Mouse (Mus musculus) liver, postnatal 0 days (tissue): ENCODE results near the gene Syne3. TPM values are rescaled to one million over a fixed set of nuclear protein-coding genes. Genes with fewer than 3 reads are reported as not detected.

Experiments
- ATAC-seq: fragments of 200-750 bp; cut with Nextera tagmentation; 2 replicates; pipeline ENCODE4 v1.8.0; 2017; ENCODE audit warnings: mild to moderate bottlenecking, moderate library complexity
- DNase-seq: peaks from one replicate; pipeline ENCODE4 v3.0.0-alpha.2; 2016
- H3K27ac ChIP-seq: fragments of 300-500 bp; sonication (generic); 2 replicates; pipeline ENCODE4 v1.5.1; 2014; ENCODE audit warnings: antibody characterized with exemption, moderate library complexity, mild to moderate bottlenecking, low read depth
- H3K27me3 ChIP-seq: fragments of 300-500 bp; sonication (generic); 2 replicates; pipeline ENCODE4 v1.6.1; 2014; ENCODE audit warnings: low read length, control low read depth, mixed read lengths; ENCODE audit not compliant: insufficient read depth
- H3K36me3 ChIP-seq: fragments of 300-500 bp; sonication (generic); replicated peaks from 2 replicates; pipeline ENCODE4 v1.6.1; 2014; ENCODE audit warnings: mild to moderate bottlenecking, control low read depth, low read length, moderate library complexity, mixed read lengths; ENCODE audit not compliant: insufficient read depth
- H3K4me1 ChIP-seq: fragments of 300-500 bp; sonication (generic); 2 replicates; pipeline ENCODE4 v1.6.1; 2014; ENCODE audit warnings: antibody characterized with exemption, mild to moderate bottlenecking, control low read depth; ENCODE audit not compliant: insufficient read depth
- H3K4me2 ChIP-seq: fragments of 300-500 bp; sonication (generic); 2 replicates; pipeline ENCODE4 v1.6.1; 2014; ENCODE audit warnings: low read depth, mild to moderate bottlenecking, low read length, moderate library complexity, mixed read lengths
- H3K4me3 ChIP-seq: fragments of 300-500 bp; sonication (generic); 2 replicates; pipeline ENCODE4 v1.5.1; 2014; ENCODE audit warnings: low read depth, low read length
- H3K9ac ChIP-seq: fragments of 300-500 bp; sonication (generic); replicated peaks from 2 replicates; pipeline ENCODE4 v1.6.1; 2014; ENCODE audit warnings: mild to moderate bottlenecking, moderate library complexity
- H3K9me3 ChIP-seq: fragments of 300-500 bp; sonication (generic); 2 replicates; pipeline ENCODE4 v1.6.1; 2016; ENCODE audit warnings: mild to moderate bottlenecking, control low read depth, low read length, mixed read lengths
- CTCF ChIP-seq: sonication (generic); IDR thresholded peaks from 2 replicates; pipeline ENCODE4 v1.5.1; 2016; ENCODE audit warnings: antibody characterized with exemption, low read depth
- EP300 ChIP-seq: IDR thresholded peaks from 2 replicates; pipeline ENCODE4 v1.6.1; 2016; ENCODE audit warnings: antibody characterized with exemption, low read depth, mild to moderate bottlenecking
- WGBS: fragments of 180-500 bp; shearing (Covaris S2); extraction: QIAGEN DNeasy Blood & Tissue Kit; methylation state at CpG from one replicate; pipeline ENCODE4 v1.1.7; 2014; ENCODE audit not compliant: insufficient replicate concordance; 5-methylcytosine and 5-hydroxymethylcytosine counted together
- polyA plus RNA-seq: library from polyadenylated mRNA; unstranded; fragments of >200 nt; fragmentation: Nextera tagmentation; extraction: Ambion mirVana; gene quantifications from 2 replicates; pipeline ENCODE4 v1.2.1, GENCODE M21; 2015

Gene Syne3
- polyA plus RNA-seq, 1 experiment from 2014 or later, result 2.3 TPM

GRCm38 (mm10) chr12:104998541-104998940, 11.1 kb downstream of the Syne3 start:
- no peak for ATAC-seq
- Histone ChIP-seq H3K9ac (no peak overlapping the region), H3K36me3 (no peaks in the 10 kb centered on the region), H3K9me3 (no peaks in the 10 kb centered on the region), H3K27me3 (no peaks in the 10 kb centered on the region), H3K4me2 (no peak overlapping the region), H3K27ac (peak overlapping the region; percentile 86), H3K4me1 (peaks cover 87% of the 10 kb centered on the region), H3K4me3 (no peak overlapping the region)
- TF ChIP-seq CTCF (no peak), EP300 (no peak)
- WGBS, result 49% methylated on average over 6 of the region's 6 CpGs
- DNase-seq, result no peak

- H3K4me2 ChIP-seq, result 0 out of 2 replicates have a peak overlapping the region, but pooled peaks have one; percentile 18
- no peaks in the 10 kb centered on the region for H3K9me3 ChIP-seq
- H3K36me3 ChIP-seq, result no peaks in the 10 kb centered on the region
- no peak overlapping the region; the same call in 1 of the 2 replicates for H3K9ac ChIP-seq
- H3K27ac ChIP-seq, result peak overlapping the region; percentile 8; the same call in 1 of the 2 replicates
- no peaks in the 10 kb centered on the region for H3K27me3 ChIP-seq
- TF ChIP-seq EP300, result no peak
- no peak for DNase-seq
- ATAC-seq, result 0 out of 2 replicates have a peak, but pooled peaks have one; percentile 16
- peaks cover 79% of the 10 kb centered on the region for H3K4me1 ChIP-seq
- 51% methylated on average over 10 of the region's 10 CpGs for WGBS
- H3K4me3 ChIP-seq, result no peak overlapping the region
Measured at GRCm38 (mm10) chr12:104997641-104998293, 11.8 kb downstream of the Syne3 start.

- no peaks in the 10 kb centered on the region for H3K9me3 ChIP-seq
- WGBS, result 60% methylated on average over 10 of the region's 10 CpGs
- no peak overlapping the region for H3K4me3 ChIP-seq
- ATAC-seq (no peak), DNase-seq (no peak)
- peak overlapping the region; percentile 8; the same call in 1 of the 2 replicates for H3K27ac ChIP-seq
- no peaks in the 10 kb centered on the region for H3K36me3 ChIP-seq
- TF ChIP-seq EP300, result no peak
- no peak for TF ChIP-seq CTCF
- H3K9ac ChIP-seq, result no peak overlapping the region; the same call in 1 of the 2 replicates
- peaks cover 73% of the 10 kb centered on the region for H3K4me1 ChIP-seq
- no peaks in the 10 kb centered on the region for H3K27me3 ChIP-seq
- H3K4me2 ChIP-seq, result 0 out of 2 replicates have a peak overlapping the region, but pooled peaks have one; percentile 18
Measured at GRCm38 (mm10) chr12:104997159-104997558, 12.4 kb downstream of the Syne3 start.

GRCm38 (mm10) chr12:104996012-104996728, 13.4 kb downstream of the Syne3 start:
- TF ChIP-seq EP300 (no peak), CTCF (no peak)
- H3K27ac ChIP-seq, result 0 out of 2 replicates have a peak overlapping the region, but pooled peaks have one; percentile 34

GRCm38 (mm10) chr12:104995259-104995876, 14.2 kb downstream of the Syne3 start:
- no peaks in the 10 kb centered on the region for H3K36me3 ChIP-seq
- H3K4me2 ChIP-seq, result no peak overlapping the region
- DNase-seq (no peak), ATAC-seq (no peak)
- H3K4me1 ChIP-seq, result peaks cover 62% of the 10 kb centered on the region
- no peak overlapping the region for H3K9ac ChIP-seq
- H3K27me3 ChIP-seq, result no peaks in the 10 kb centered on the region
- no peaks in the 10 kb centered on the region for H3K9me3 ChIP-seq
- 71% methylated on average over 12 of the region's 12 CpGs for WGBS
- no peak overlapping the region for H3K4me3 ChIP-seq
- no peak for TF ChIP-seq CTCF
- TF ChIP-seq EP300, result no peak
- 0 out of 2 replicates have a peak overlapping the region, but pooled peaks have one; percentile 34 for H3K27ac ChIP-seq

More at GRCm38 (mm10) chr12:104996012-104996728, 13.4 kb downstream of the Syne3 start:
- Histone ChIP-seq H3K4me3 (no peak overlapping the region), H3K4me2 (no peak overlapping the region), H3K27me3 (no peaks in the 10 kb centered on the region), H3K9me3 (no peaks in the 10 kb centered on the region), H3K36me3 (no peaks in the 10 kb centered on the region), H3K4me1 (peaks cover 66% of the 10 kb centered on the region), H3K9ac (no peak overlapping the region)
- WGBS, result 62% methylated on average over 9 of the region's 9 CpGs
- ATAC-seq (peak; percentile 36), DNase-seq (no peak)

- no peak for DNase-seq
- no peak for TF ChIP-seq CTCF
- TF ChIP-seq EP300, result no peak
Measured at GRCm38 (mm10) chr12:104992838-104993237, 16.8 kb downstream of the Syne3 start.

More at GRCm38 (mm10) chr12:104992838-104993237, 16.8 kb downstream of the Syne3 start:
- Histone ChIP-seq H3K9ac (no peak overlapping the region), H3K27me3 (no peaks in the 10 kb centered on the region), H3K9me3 (no peaks in the 10 kb centered on the region), H3K27ac (no peak overlapping the region), H3K36me3 (no peaks in the 10 kb centered on the region), H3K4me3 (no peak overlapping the region), H3K4me1 (peaks cover 39% of the 10 kb centered on the region), H3K4me2 (no peak overlapping the region)
- ATAC-seq, result no peak
- WGBS, result 77% methylated on average over 8 of the region's 8 CpGs
